Mouse (Mus musculus): ENCODE results near the gene Dok3.
"Not testable (repeated sequence)": the region's sequence is repeated elsewhere in the genome, so short reads cannot be mapped to it uniquely, and the experiment has no call there.

The Dok3 gene

GRCm38 (mm10) chr13:55529198-55529915 is at the start of gene Dok3:
Dok3 (minus strand) TSS chr13:55529296.
- DNase-seq (ENCODE audit: low spot score), result peak; percentile 39

GRCm38 (mm10) chr13:55578086-55578485 is 49.0 kb upstream of the Dok3 start:
- DNase-seq (ENCODE audit: low spot score), result no peak

GRCm38 (mm10) chr13:55576872-55577271 is 47.8 kb upstream of the Dok3 start:
- not testable (repeated sequence) for DNase-seq (ENCODE audit: low spot score)

GRCm38 (mm10) chr13:55575932-55576331 is 46.8 kb upstream of the Dok3 start:
- no peak for DNase-seq (ENCODE audit: low spot score)

GRCm38 (mm10) chr13:55574321-55574720 is 45.2 kb upstream of the Dok3 start:
- no peak for DNase-seq (ENCODE audit: low spot score)

GRCm38 (mm10) chr13:55573432-55573831 is 44.3 kb upstream of the Dok3 start, which contains the start of gene Tmed9:
Tmed9 (plus strand) TSS chr13:55573732.
- no peak for DNase-seq (ENCODE audit: low spot score)

- DNase-seq (ENCODE audit: low spot score), result no peak
Observed at GRCm38 (mm10) chr13:55571977-55572376, 42.9 kb upstream of the Dok3 start.

GRCm38 (mm10) chr13:55571027-55571751 is 42.1 kb upstream of the Dok3 start, which contains the start of gene Fam193b:
Fam193b (minus strand) TSS chr13:55571120.
- peak; percentile 95 for DNase-seq (ENCODE audit: low spot score)

GRCm38 (mm10) chr13:55570286-55570973 is 41.3 kb upstream of the Dok3 start:
- no peak for DNase-seq (ENCODE audit: low spot score)

GRCm38 (mm10) chr13:55569726-55570285 is 40.7 kb upstream of the Dok3 start:
- no peak for DNase-seq (ENCODE audit: low spot score)

- DNase-seq (ENCODE audit: low spot score), result not testable (repeated sequence)
Observed at GRCm38 (mm10) chr13:55568524-55568923, 39.4 kb upstream of the Dok3 start.

- DNase-seq (ENCODE audit: low spot score), result no peak
Observed at GRCm38 (mm10) chr13:55567949-55568348, 38.9 kb upstream of the Dok3 start.

GRCm38 (mm10) chr13:55567001-55567400 is 37.9 kb upstream of the Dok3 start:
- no peak for DNase-seq (ENCODE audit: low spot score)

GRCm38 (mm10) chr13:55563266-55563879 is 34.3 kb upstream of the Dok3 start:
- DNase-seq (ENCODE audit: low spot score), result no peak

GRCm38 (mm10) chr13:55557499-55557898 is 28.4 kb upstream of the Dok3 start:
- DNase-seq (ENCODE audit: low spot score), result peak; percentile 41

- no peak for DNase-seq (ENCODE audit: low spot score)
Observed at GRCm38 (mm10) chr13:55555921-55556320, 26.8 kb upstream of the Dok3 start.

GRCm38 (mm10) chr13:55549061-55549460 is 20.0 kb upstream of the Dok3 start:
- no peak for DNase-seq (ENCODE audit: low spot score)

- DNase-seq (ENCODE audit: low spot score), result no peak
Observed at GRCm38 (mm10) chr13:55548426-55548825, 19.3 kb upstream of the Dok3 start.

- DNase-seq (ENCODE audit: low spot score), result no peak
Observed at GRCm38 (mm10) chr13:55547916-55548315, 18.8 kb upstream of the Dok3 start.

- DNase-seq (ENCODE audit: low spot score), result no peak
Observed at GRCm38 (mm10) chr13:55544792-55545191, 15.7 kb upstream of the Dok3 start.

- DNase-seq (ENCODE audit: low spot score), result peak; percentile 70
Observed at GRCm38 (mm10) chr13:55543447-55543846, 14.4 kb upstream of the Dok3 start.

GRCm38 (mm10) chr13:55542891-55543290 is 13.8 kb upstream of the Dok3 start:
- DNase-seq (ENCODE audit: low spot score), result peak; percentile 45
